Mouse (Mus musculus) T-helper 2 cell (primary cell): ENCODE data around the gene Auts2.

Experiments used
- in situ Hi-C: fragments of 300-600 bp; cut with MboI, MseI; formaldehyde crosslinking; loops from one replicate; pipeline ENCODE4 v1.15.1; 2025; ENCODE audit warnings: high pct_unique_total_duplicates

Gene Auts2

GRCm38 (mm10) chr5:132324246-132324883, 218.8 kb downstream of the Auts2 start:
- in situ Hi-C loops, result no loop called here

GRCm38 (mm10) chr5:132323608-132324007, 219.5 kb downstream of the Auts2 start:
- in situ Hi-C loops, result no loop called here

GRCm38 (mm10) chr5:132322971-132323370, 220.2 kb downstream of the Auts2 start:
- in situ Hi-C loops, result no loop called here

- in situ Hi-C loops, result no loop called here
These were observed 224.9 kb downstream of the Auts2 start for GRCm38 (mm10) chr5:132318026-132318765.

- in situ Hi-C loops, result no loop called here
These were observed 226.2 kb downstream of the Auts2 start for GRCm38 (mm10) chr5:132316897-132317296.

- in situ Hi-C loops, result no loop called here
These were observed 228.8 kb downstream of the Auts2 start for GRCm38 (mm10) chr5:132314300-132314699.

GRCm38 (mm10) chr5:132307000-132307399, 236.1 kb downstream of the Auts2 start:
- in situ Hi-C loops, result no loop called here

GRCm38 (mm10) chr5:132305354-132305934, 237.7 kb downstream of the Auts2 start:
- in situ Hi-C loops, result no loop called here

GRCm38 (mm10) chr5:132302778-132303177, 240.4 kb downstream of the Auts2 start:
- in situ Hi-C loops, result no loop called here

- in situ Hi-C loops, result no loop called here
These were observed 242.3 kb downstream of the Auts2 start for GRCm38 (mm10) chr5:132300794-132301193.

- in situ Hi-C loops, result no loop called here
These were observed 243.4 kb downstream of the Auts2 start for GRCm38 (mm10) chr5:132299716-132300115.

- in situ Hi-C loops, result no loop called here
These were observed 244.1 kb downstream of the Auts2 start for GRCm38 (mm10) chr5:132298996-132299395.

- in situ Hi-C loops, result no loop called here
These were observed 245.8 kb downstream of the Auts2 start for GRCm38 (mm10) chr5:132297309-132297708.

- in situ Hi-C loops, result no loop called here
These were observed 248.7 kb downstream of the Auts2 start for GRCm38 (mm10) chr5:132294469-132294868.

- in situ Hi-C loops, result no loop called here
These were observed 250.2 kb downstream of the Auts2 start for GRCm38 (mm10) chr5:132292932-132293331.

GRCm38 (mm10) chr5:132290606-132291535, 252.3 kb downstream of the Auts2 start:
- in situ Hi-C loops, result no loop called here

- in situ Hi-C loops, result no loop called here
These were observed 259.4 kb downstream of the Auts2 start for GRCm38 (mm10) chr5:132283741-132284140.

- in situ Hi-C loops, result no loop called here
These were observed 268.8 kb downstream of the Auts2 start for GRCm38 (mm10) chr5:132274098-132274898.

- in situ Hi-C loops, result no loop called here
These were observed 271.0 kb downstream of the Auts2 start for GRCm38 (mm10) chr5:132272132-132272531.

- in situ Hi-C loops, result no loop called here
These were observed 272.2 kb downstream of the Auts2 start for GRCm38 (mm10) chr5:132270896-132271295.

- in situ Hi-C loops, result no loop called here
These were observed 273.1 kb downstream of the Auts2 start for GRCm38 (mm10) chr5:132270074-132270473.
